Mouse (Mus musculus): ENCODE results near the gene Ncoa7. TPM values are rescaled to one million over a fixed set of nuclear protein-coding genes. Genes with fewer than 3 reads are reported as not detected.

Gene Ncoa7
- polyA plus RNA-seq, 1 experiment from 2014 or later, result 11.1 TPM

DNA sequence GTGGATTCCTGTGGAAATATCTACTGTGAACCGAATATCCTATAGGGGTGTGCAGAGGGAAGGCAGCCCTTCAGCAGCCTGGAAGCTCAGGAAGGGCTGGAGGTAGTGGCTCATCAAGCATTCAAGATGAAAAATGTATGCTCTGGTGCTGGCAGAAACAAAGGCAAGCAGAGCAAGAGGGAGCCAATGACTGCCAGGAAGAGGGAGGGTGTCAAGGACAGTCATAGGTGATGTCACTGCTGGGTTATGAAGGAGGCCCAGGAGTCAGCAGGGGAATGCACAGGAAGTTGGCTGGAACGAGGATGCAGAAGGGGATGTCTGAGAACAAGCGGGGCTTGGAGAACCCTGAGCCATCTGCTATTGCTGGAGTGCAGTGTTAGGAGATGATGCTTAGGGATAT, 24.9 kb downstream of the Ncoa7 start:
- 83% methylated on average over 3 of the region's 3 CpGs for WGBS
- no peaks in the 10 kb centered on the region for H3K36me3 ChIP-seq (replicated peaks)
- no peak overlapping the region for H3K9ac ChIP-seq
- H3K4me2 ChIP-seq, result no peak overlapping the region
- no peak for ATAC-seq (ENCODE audit: low FRiP score)
- no peak overlapping the region for H3K27ac ChIP-seq
- no peaks in the 10 kb centered on the region; the same call in 1 of the 2 replicates for H3K4me1 ChIP-seq
- H3K9me3 ChIP-seq, result no peaks in the 10 kb centered on the region
- no peaks in the 10 kb centered on the region for H3K27me3 ChIP-seq
- no peak overlapping the region for H3K4me3 ChIP-seq (replicated peaks)

DNA sequence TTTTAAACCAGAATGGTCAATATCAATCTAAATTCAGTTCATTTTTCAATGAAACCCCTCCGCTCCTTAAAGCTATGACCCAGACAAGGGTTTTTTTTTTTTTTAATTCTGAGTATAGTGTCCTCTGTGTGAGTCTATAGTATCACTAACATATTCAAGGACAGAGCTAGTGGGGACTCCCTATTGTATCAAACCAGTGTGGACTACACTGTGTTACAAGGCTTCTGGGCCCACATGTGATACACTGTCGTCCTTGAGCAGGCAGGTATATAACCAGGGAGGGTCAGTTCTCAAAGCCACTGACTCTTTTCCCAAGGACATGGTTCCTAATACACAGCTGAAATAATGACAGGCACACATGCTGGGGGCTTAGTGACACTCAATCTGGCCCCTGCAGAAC, 27.1 kb downstream of the Ncoa7 start:
- ATAC-seq (ENCODE audit: low FRiP score), result peak; percentile 69; the same call in 1 of the 2 replicates
- Histone ChIP-seq H3K9me3 (no peaks in the 10 kb centered on the region), H3K4me1 (no peaks in the 10 kb centered on the region; the same call in 1 of the 2 replicates), H3K4me3 (replicated peaks) (no peak overlapping the region), H3K27me3 (no peaks in the 10 kb centered on the region), H3K36me3 (replicated peaks) (no peaks in the 10 kb centered on the region), H3K27ac (peak overlapping the region; percentile 61), H3K4me2 (no peak overlapping the region), H3K9ac (no peak overlapping the region)
- 79% methylated on average over 2 of the region's 2 CpGs for WGBS

DNA sequence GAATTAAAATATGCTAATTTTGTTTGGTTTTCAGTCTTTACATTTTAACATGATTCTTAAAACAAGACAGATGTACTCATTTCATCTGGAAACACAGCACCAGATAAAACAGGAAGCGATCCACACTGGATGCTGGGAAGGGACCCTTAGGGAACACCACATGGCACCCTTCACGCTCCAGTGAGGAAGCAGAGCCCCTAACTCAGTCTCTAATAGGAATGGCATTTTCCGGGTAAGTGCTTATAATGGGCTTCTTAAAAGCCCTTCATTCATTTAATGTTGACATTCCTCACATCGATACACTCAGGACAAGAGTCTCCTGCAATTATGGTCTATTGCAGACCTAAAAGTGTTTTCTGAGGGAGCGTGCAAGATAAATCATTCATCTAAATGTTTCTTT, 27.6 kb downstream of the Ncoa7 start:
- 51% methylated on average over 5 of the region's 5 CpGs for WGBS
- Histone ChIP-seq H3K36me3 (replicated peaks) (no peaks in the 10 kb centered on the region), H3K4me1 (no peaks in the 10 kb centered on the region; the same call in 1 of the 2 replicates), H3K4me2 (no peak overlapping the region), H3K27me3 (no peaks in the 10 kb centered on the region), H3K27ac (no peak overlapping the region), H3K9ac (no peak overlapping the region), H3K9me3 (no peaks in the 10 kb centered on the region), H3K4me3 (replicated peaks) (no peak overlapping the region)
- ATAC-seq (ENCODE audit: low FRiP score), result peak; percentile 80

DNA sequence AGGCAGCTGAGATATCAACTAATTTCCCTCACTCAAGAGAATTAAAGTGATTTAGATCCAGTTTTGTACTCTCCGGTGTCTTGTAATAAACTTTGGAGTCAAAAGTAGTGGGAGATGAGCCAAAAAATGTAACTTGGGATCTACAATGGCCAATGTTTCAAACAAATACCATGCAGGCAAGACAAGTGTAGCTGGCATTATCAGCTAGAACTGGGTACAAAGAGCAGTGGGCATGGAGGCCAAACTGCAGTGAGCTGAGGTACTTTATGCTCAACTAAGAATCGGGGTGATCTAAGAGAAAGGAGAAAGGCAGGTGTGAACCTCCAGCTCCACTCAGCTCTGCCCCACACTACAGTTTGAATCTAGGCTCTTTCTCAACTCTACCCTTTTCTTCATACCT, 28.7 kb downstream of the Ncoa7 start:
- Histone ChIP-seq H3K4me3 (replicated peaks) (no peak overlapping the region), H3K27me3 (no peaks in the 10 kb centered on the region), H3K9ac (no peak overlapping the region), H3K36me3 (replicated peaks) (no peaks in the 10 kb centered on the region), H3K27ac (0 out of 2 replicates have a peak overlapping the region, but pooled peaks have one; percentile 2), H3K9me3 (no peaks in the 10 kb centered on the region), H3K4me1 (no peaks in the 10 kb centered on the region; the same call in 1 of the 2 replicates), H3K4me2 (no peak overlapping the region)
- 80% methylated on average over 2 of the region's 2 CpGs for WGBS
- no peak for ATAC-seq (ENCODE audit: low FRiP score)

DNA sequence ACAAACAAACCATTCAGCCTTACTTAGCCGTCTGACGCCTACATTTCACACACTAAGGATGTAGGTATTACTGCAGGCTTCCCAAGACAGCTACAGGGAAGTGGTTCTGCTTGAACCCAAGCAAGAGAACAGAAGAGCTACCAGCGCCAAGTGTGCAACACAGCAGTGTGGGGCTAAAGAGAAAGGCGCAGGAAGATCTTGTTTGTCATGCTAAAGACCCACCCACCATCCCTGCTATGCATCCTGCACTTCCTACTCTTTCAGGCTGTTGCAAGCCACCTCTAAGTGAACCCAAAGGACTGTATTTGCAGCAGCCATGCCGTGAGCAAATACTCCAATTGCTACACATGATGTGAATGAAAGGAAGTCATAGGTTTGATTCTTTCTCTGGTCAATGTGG, 29.9 kb downstream of the Ncoa7 start:
- no peaks in the 10 kb centered on the region for H3K27me3 ChIP-seq
- H3K4me3 ChIP-seq (replicated peaks), result no peak overlapping the region
- H3K27ac ChIP-seq, result no peak overlapping the region
- H3K9me3 ChIP-seq, result no peaks in the 10 kb centered on the region
- no peak for ATAC-seq (ENCODE audit: low FRiP score)
- WGBS, result 57% methylated on average over 5 of the region's 5 CpGs
- no peak overlapping the region for H3K9ac ChIP-seq
- H3K4me2 ChIP-seq, result no peak overlapping the region
- H3K36me3 ChIP-seq (replicated peaks), result no peaks in the 10 kb centered on the region
- no peaks in the 10 kb centered on the region; the same call in 1 of the 2 replicates for H3K4me1 ChIP-seq

DNA sequence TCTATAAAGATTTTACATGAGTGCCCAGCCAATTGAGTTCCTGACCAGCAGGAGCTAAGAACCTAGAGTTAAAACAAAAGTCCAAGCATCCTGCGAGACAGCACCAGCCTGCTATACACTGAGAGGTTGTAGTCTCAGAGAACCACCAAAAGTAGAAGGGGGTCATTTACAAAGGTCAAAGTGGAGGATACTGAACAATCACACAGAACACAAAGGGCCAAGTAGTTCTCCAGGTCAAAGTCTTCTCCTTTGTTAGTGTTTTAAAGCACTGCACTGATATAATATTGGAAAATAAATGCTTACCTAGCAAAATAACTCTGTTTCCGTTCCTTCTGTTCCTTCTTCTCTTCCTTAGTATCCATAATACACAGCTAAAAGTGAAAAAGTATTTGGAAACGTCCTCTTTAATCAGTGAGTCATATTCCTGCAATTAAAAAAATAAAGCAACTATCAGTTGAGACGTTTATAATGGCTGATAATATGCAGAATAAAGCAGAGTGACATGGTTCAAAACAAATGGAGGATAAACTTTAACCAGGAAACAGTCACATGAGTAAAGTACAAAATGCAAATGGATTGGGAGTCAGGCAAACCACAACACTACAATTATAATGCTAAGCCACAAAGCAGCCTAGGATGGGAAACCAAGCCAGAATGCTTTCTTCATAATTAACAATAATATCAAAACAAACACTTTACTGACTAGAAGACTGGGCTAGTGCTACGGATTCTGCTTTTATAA, 31.5 kb downstream of the Ncoa7 start:
- H3K4me1 ChIP-seq, result no peaks in the 10 kb centered on the region; the same call in 1 of the 2 replicates
- H3K4me3 ChIP-seq (replicated peaks), result no peak overlapping the region
- no peak for ATAC-seq (ENCODE audit: low FRiP score)
- no peak overlapping the region for H3K4me2 ChIP-seq
- no peaks in the 10 kb centered on the region for H3K27me3 ChIP-seq
- no peaks in the 10 kb centered on the region for H3K9me3 ChIP-seq
- H3K9ac ChIP-seq, result no peak overlapping the region
- H3K36me3 ChIP-seq (replicated peaks), result no peaks in the 10 kb centered on the region
- WGBS, result 82% methylated on average over 5 of the region's 5 CpGs
- no peak overlapping the region for H3K27ac ChIP-seq

DNA sequence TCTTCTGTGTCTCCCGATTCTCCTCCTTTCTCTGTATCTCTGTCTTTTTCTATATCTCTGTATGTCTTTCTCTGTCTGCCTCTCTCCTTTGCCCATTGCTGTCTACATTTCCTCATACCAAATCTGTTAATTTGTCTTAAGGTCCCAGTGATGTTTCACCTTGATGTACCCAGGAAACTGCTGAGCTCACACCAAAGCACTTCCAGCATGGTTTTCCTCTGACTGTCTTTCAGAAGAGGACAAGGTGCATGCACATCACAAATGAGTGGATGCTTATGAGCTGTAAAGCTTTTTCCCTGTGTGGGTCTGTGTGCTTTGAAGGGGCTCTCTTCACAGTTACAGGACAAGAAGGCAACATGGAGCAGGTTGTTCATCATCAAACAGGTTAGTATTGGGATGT, 34.3 kb downstream of the Ncoa7 start:
- WGBS, result 85% methylated on average over 1 of the region's 1 CpGs
- H3K27ac ChIP-seq, result no peak overlapping the region
- no peaks in the 10 kb centered on the region for H3K27me3 ChIP-seq
- no peak overlapping the region for H3K9ac ChIP-seq
- H3K4me2 ChIP-seq, result no peak overlapping the region
- H3K4me3 ChIP-seq (replicated peaks), result no peak overlapping the region
- no peaks in the 10 kb centered on the region; the same call in 1 of the 2 replicates for H3K36me3 ChIP-seq (replicated peaks)
- H3K4me1 ChIP-seq, result no peaks in the 10 kb centered on the region
- ATAC-seq (ENCODE audit: low FRiP score), result no peak
- H3K9me3 ChIP-seq, result peaks cover 5% of the 10 kb centered on the region; the same call in 1 of the 2 replicates

DNA sequence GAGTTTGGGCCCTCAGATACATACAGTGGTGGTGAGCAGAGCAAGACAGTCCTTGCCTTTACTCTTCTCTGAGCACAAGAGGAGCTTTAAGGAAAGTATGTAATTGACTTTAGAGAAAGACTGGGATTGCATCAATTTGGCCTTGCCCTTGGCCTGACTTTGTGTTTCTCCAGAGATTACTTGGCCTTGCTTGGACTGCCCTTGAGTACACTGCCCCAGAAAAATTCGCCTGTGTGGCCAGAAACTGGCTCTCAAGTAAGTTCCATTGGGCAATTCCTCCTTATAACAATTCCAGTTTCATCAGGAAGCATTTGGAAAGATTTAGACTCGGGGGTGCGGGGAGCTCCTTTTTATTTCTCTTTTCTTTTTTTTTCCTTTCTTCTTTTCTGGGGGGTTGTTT, 34.9 kb downstream of the Ncoa7 start:
- peaks cover 5% of the 10 kb centered on the region; the same call in 1 of the 2 replicates for H3K9me3 ChIP-seq
- no peaks in the 10 kb centered on the region; the same call in 1 of the 2 replicates for H3K36me3 ChIP-seq (replicated peaks)
- H3K4me3 ChIP-seq (replicated peaks), result no peak overlapping the region
- no peak overlapping the region for H3K27ac ChIP-seq
- no peaks in the 10 kb centered on the region for H3K27me3 ChIP-seq
- no peak overlapping the region for H3K4me2 ChIP-seq
- H3K9ac ChIP-seq, result no peak overlapping the region
- 86% methylated on average over 3 of the region's 3 CpGs for WGBS
- no peaks in the 10 kb centered on the region for H3K4me1 ChIP-seq
- ATAC-seq (ENCODE audit: low FRiP score), result no peak

DNA sequence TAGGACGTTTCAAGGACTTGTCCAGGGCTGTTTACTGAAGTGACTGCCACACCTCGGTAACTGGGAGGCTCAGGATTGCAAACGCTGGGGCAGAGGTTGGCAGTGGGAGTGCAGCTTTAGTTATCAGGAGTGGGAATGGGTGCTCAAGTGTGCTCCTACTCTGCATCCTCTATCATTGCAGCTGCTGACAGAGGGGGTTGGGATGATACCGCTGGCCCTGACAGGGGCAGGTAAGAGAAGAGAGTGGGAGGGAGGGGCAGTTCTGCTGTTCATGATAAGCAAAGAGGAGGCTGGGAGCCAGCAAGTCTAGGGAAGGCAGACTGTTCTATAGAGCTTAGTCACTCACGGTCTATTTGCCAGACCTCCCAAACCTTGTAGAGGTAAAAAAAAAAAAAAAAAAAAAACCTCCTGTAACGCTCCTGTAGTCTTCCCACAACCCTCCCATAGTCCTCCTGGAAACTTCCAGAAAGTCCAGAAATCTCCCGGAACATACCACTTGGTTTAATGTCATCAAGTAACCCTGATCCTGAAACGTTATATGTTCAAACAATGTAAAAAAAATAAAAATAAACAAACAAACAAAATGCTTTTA, 39.9 kb downstream of the Ncoa7 start:
- H3K36me3 ChIP-seq (replicated peaks), result no peaks in the 10 kb centered on the region; the same call in 1 of the 2 replicates
- H3K27me3 ChIP-seq, result no peaks in the 10 kb centered on the region
- no peak overlapping the region for H3K27ac ChIP-seq
- ATAC-seq (ENCODE audit: low FRiP score), result 0 out of 2 replicates have a peak, but pooled peaks have one; percentile 27
- no peaks in the 10 kb centered on the region for H3K4me1 ChIP-seq
- no peak overlapping the region for H3K9ac ChIP-seq
- 88% methylated on average over 8 of the region's 8 CpGs for WGBS
- peaks cover 5% of the 10 kb centered on the region; the same call in 1 of the 2 replicates for H3K9me3 ChIP-seq
- H3K4me3 ChIP-seq (replicated peaks), result no peak overlapping the region
- no peak overlapping the region for H3K4me2 ChIP-seq

DNA sequence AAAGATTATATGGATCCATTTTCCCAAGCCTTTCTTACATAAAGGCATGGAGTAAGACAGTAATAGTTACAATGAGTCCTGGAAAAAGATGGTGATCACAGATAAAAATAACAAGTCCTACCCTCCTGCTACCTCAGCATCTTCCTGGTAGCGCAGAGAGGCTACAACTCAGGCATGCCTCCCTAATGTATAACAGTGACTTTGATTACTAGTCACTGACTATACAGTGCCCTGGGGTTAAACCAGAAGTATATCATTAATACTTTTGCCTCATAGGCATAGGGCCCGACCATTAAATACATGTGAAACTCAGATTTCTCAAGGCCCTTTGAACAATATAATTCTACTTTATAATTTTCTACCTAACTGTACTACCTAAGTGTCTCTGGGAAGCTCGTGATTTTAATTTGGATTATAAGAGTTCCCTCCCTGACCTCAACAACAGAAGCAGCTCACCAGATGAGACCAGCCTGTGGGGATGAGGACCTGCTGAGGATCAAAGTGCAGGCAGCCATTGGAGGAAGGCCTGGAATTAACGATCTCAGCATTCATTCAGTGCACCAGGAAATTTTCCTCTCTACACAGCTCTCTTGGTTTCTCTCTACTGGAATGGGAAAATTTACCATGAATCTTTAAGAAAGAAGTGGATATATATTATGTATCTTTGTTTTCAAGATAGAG, 40.7 kb downstream of the Ncoa7 start:
- H3K27me3 ChIP-seq, result no peaks in the 10 kb centered on the region
- no peaks in the 10 kb centered on the region; the same call in 1 of the 2 replicates for H3K36me3 ChIP-seq (replicated peaks)
- H3K4me1 ChIP-seq, result no peaks in the 10 kb centered on the region
- H3K27ac ChIP-seq, result no peak overlapping the region
- WGBS, result 85% methylated on average over 4 of the region's 4 CpGs
- no peak overlapping the region for H3K9ac ChIP-seq
- H3K4me2 ChIP-seq, result no peak overlapping the region
- H3K9me3 ChIP-seq, result peaks cover 5% of the 10 kb centered on the region; the same call in 1 of the 2 replicates
- ATAC-seq (ENCODE audit: low FRiP score), result no peak
- H3K4me3 ChIP-seq (replicated peaks), result no peak overlapping the region

DNA sequence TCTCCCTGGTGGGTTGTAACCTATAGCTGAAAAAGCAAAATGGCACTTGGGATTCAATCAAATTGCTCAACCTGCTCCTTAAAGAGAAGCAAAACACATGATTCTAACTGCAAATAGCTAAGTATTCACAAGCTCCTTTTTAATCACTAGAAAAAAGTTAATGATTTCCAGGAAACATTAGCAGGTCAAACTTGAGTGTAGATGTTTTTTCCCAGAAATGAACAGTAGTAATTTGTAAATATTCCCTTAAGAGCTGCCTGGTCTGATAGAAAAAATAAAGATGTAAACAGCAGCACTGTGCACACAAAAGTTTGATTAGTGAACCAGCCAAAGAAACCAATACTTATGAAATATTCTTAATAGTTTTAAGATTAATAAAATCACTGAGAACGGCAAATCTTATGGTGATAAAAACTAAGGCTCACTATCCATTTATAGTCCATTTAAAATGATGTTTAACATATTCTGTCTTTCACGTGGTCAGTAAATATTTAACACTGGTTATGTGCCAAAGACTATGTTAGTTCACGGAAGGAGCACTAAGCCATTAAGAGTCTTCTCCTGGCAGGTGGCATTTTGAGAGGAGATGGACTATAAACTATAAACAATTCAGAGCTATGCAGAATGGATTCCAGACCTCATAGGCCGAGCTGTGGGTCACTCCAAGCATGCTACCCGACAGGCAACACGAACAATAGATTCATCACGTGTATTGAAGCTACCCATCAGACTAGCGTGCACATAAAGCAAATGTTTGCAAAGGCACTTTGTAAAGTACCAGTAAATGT, 43.6 kb downstream of the Ncoa7 start:
- no peaks in the 10 kb centered on the region for H3K36me3 ChIP-seq (replicated peaks)
- H3K27me3 ChIP-seq, result no peaks in the 10 kb centered on the region
- no peak overlapping the region for H3K4me3 ChIP-seq (replicated peaks)
- H3K9me3 ChIP-seq, result no peaks in the 10 kb centered on the region
- H3K27ac ChIP-seq, result no peak overlapping the region
- no peak overlapping the region for H3K4me2 ChIP-seq
- 77% methylated on average over 8 of the region's 8 CpGs for WGBS
- no peaks in the 10 kb centered on the region for H3K4me1 ChIP-seq
- no peak for ATAC-seq (ENCODE audit: low FRiP score)
- H3K9ac ChIP-seq, result no peak overlapping the region

DNA sequence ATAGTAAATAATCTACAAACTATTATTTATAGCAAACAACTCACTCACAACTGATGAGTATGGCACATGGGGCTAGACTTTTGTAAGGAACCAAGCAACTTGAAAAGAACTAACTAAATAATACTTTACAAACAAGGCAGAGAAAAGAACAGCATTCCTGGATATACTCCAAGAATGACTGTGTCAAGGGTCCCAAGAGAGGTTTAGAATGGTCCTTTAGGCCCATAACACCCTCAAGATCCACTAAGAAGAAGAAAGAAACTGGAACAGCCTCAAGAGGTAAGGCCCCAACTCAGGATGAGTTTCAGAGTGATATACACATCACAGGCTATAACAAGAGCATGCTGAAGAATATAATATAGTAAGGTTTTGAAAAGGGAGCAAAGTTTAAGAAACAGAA, 47.1 kb downstream of the Ncoa7 start:
- no peaks in the 10 kb centered on the region for H3K27me3 ChIP-seq
- H3K36me3 ChIP-seq (replicated peaks), result no peaks in the 10 kb centered on the region
- H3K4me3 ChIP-seq (replicated peaks), result no peak overlapping the region
- no peaks in the 10 kb centered on the region for H3K9me3 ChIP-seq
- H3K4me2 ChIP-seq, result no peak overlapping the region
- no peak for ATAC-seq (ENCODE audit: low FRiP score)
- no peaks in the 10 kb centered on the region for H3K4me1 ChIP-seq
- no peak overlapping the region for H3K9ac ChIP-seq
- H3K27ac ChIP-seq, result no peak overlapping the region

All from forebrain, embryonic 12.5 days (tissue).